Mouse (Mus musculus) C2C12 (cell line): ENCODE data around the gene Dstyk.

Experiments
- CEBPB ChIP-seq: IDR thresholded peaks from one replicate; pipeline ENCODE4 v1.6.1; 2011; ENCODE audit warnings: low read depth, mild to moderate bottlenecking, control low read depth, moderate library complexity
- CTCF ChIP-seq: IDR thresholded peaks from one replicate; pipeline ENCODE4 v1.5.1; 2011; ENCODE audit not compliant: control insufficient read depth, insufficient read depth, insufficient read length
- MAX ChIP-seq: IDR thresholded peaks from one replicate; pipeline ENCODE4 v1.6.1; 2011; ENCODE audit warnings: mild to moderate bottlenecking, control low read depth
- MYOG ChIP-seq: IDR thresholded peaks from one replicate; pipeline ENCODE4 v1.6.1; 2011; ENCODE audit not compliant: control insufficient read depth, insufficient read length; ENCODE audit errors: extremely low read depth
- USF1 ChIP-seq: IDR thresholded peaks from one replicate; pipeline ENCODE4 v1.6.1; 2011; ENCODE audit warnings: low read depth, mild to moderate bottlenecking, control low read depth, moderate library complexity

- TF ChIP-seq CTCF: no peak
- no peak for TF ChIP-seq USF1
- TF ChIP-seq CEBPB: no peak
- TF ChIP-seq MAX: no peak
- no peak for TF ChIP-seq MYOG
These were observed 66.4 kb downstream of the Dstyk start for GRCm38 (mm10) chr1:132483759-132484158.
